Mouse (Mus musculus) CD4-positive, CD25-positive, alpha-beta regulatory T cell (primary cell): Measurements from ENCODE around the gene Raf1. TPM values are rescaled to one million over a fixed set of nuclear protein-coding genes. Genes with fewer than 3 reads are reported as not detected.

ENCODE experiments used
- polyA plus RNA-seq: library from polyadenylated mRNA; unstranded; fragments of 100-300 nt; shearing (Covaris generic); gene quantifications from one replicate; pipeline ENCODE4 v1.2.1, GENCODE M21; 2017

Gene Raf1
- 124 TPM for polyA plus RNA-seq

GRCm38 (mm10) chr6:115676452-115677128 is at the start of gene Raf1:
TSS of gene Raf1 (minus strand) at chr6:115676635.

GRCm38 (mm10) chr6:115601715-115602523 is 74.5 kb downstream of the Raf1 start, which contains the start of gene Mkrn2:
TSS of gene Mkrn2 (plus strand) at chr6:115601902.

GRCm38 (mm10) chr6:115592458-115592857 is 84.0 kb downstream of the Raf1 start, which contains the start of gene Mkrn2os:
TSS of gene Mkrn2os (minus strand) at chr6:115592576.

Other genes starting within 250 kb of the Raf1 start
- gene Tsen2, start 132.0 kb downstream of the Raf1 start, polyA plus RNA-seq, result 15.0 TPM
- 0.30 TPM for gene Mkrn2os, start 84.1 kb downstream of the Raf1 start, polyA plus RNA-seq
- gene Mkrn2, start 74.7 kb downstream of the Raf1 start, polyA plus RNA-seq, result 37.5 TPM
- gene Tmem40, start 85.8 kb upstream of the Raf1 start, polyA plus RNA-seq, result not detected
- 9.3 TPM for gene Cand2, start 97.9 kb upstream of the Raf1 start, polyA plus RNA-seq
- 3,148 TPM for gene Rpl32, start 132.1 kb upstream of the Raf1 start, polyA plus RNA-seq
- gene Efcab12, start 161.8 kb upstream of the Raf1 start, polyA plus RNA-seq, result 0.56 TPM
- gene Mbd4, start 176.7 kb upstream of the Raf1 start, polyA plus RNA-seq, result 10.8 TPM
- 2.4 TPM for gene Ift122, start 176.8 kb upstream of the Raf1 start, polyA plus RNA-seq